Mouse (Mus musculus): ENCODE results near the gene Nobox.

DNA sequence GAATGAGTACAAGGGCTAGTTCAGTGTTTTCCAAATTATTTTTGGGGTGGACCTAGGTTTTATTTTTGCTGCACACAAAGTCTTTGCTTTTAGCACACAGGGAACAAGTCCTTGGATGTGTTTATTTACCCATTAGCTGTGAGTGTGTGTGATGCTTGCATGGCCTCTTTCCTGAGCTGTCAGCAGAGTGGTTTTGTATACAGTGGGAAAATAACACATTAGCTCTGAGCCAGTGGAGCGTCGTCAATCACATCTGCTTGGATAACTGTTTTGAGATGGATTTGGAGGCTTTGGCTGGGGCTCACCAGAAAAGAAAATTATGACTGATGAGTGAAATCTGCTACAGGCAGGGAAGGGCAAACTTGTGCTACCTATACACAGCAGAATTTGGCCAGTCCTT, 33.0 kb upstream of the Nobox start:
- TF ChIP-seq POLR2A (IDR thresholded peaks at IDR 0.05; ENCODE audit: low read depth, low read length) = no peak
- no peak for TF ChIP-seq CTCF (IDR thresholded peaks at IDR 0.05; ENCODE audit: borderline replicate concordance, insufficient read depth, low read length)
